ENCODE assay signal across 9 mouse cellular contexts in the genomic region with DNA sequence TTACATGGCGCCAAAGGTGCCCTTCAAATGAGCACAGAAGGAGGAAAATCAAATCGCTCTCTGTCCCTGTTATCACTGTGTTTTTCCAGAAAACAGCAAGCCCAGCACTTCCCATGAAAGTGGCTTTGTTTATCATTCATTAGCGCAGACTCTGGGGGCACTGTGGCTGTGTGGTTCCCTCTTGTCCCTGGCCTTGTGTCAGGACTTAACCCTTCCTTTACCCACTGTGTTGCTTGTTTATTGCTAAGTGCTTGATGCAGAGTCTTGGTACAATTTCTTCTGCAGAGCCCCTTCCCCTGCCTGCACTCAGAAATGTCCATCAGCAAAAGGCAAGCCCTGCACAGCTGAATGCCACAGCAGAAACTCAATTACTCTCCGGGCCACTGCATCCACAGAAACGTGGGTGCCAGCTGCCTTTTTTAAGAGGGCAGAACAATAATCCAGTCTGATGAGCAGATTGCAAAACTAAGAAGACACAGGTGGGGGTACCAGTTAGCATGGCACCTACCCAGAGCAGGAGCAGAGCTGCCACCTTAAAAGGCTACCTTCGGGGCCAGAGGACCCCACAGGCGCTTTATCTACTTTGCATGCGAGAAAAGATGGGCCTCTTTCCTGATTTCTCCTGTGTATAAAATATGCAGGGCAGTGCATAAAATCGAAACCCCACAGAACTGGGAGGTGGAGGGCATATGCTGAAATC.
DNase-seq lines count a peak whose midpoint lies in the region; ATAC-seq lines count a peak whose summit lies in the region.
"Had no signal": no experiment of that assay in that cellular context is flagged by ENCODE, and none has a peak within 500 bp of the region (broad histone marks: within the 10 kb centered on the region; RNA-seq: fewer than 3 reads in every experiment).

No protein-coding gene starts in this region.

- intact Hi-C loops in left cerebral cortex, postnatal 25 days (cut with DNase I) = no loop called here

- peaks cover 36% of the 10 kb centered on the region for H3K4me1 ChIP-seq in hindbrain, embryonic 12.5 days
- peaks cover 53% of the 10 kb centered on the region for H3K4me1 ChIP-seq in neural tube, embryonic 13.5 days (replicated peaks)
- H3K4me1 ChIP-seq: megakaryocyte, embryonic 14.5 days had no signal

- no peaks in the 10 kb centered on the region for H3K36me3 ChIP-seq in hindbrain, embryonic 12.5 days
- no peaks in the 10 kb centered on the region for H3K36me3 ChIP-seq in neural tube, embryonic 13.5 days

- H3K27me3 ChIP-seq in hindbrain, embryonic 12.5 days = no peaks in the 10 kb centered on the region
- H3K27me3 ChIP-seq in neural tube, embryonic 13.5 days = no peaks in the 10 kb centered on the region
- H3K27me3 ChIP-seq: megakaryocyte, embryonic 14.5 days had no signal

- peak overlapping the region; percentile 62 for H3K27ac ChIP-seq in hindbrain, embryonic 12.5 days
- peak overlapping the region; percentile 80 for H3K27ac ChIP-seq in neural tube, embryonic 13.5 days (replicated peaks)

- H3K4me2 ChIP-seq in hindbrain, embryonic 12.5 days (replicated peaks) = no peak overlapping the region
- no peak overlapping the region for H3K4me2 ChIP-seq in neural tube, embryonic 13.5 days

- DNase-seq in cerebellum, postnatal 10 days = peak; percentile 49 to 56
- no peak for DNase-seq in cerebellum, adult 11 months
- peak; percentile 14 to 42 for DNase-seq in left cerebral cortex, postnatal 25 days (ENCODE audit: low spot score in 2 of 2)
- DNase-seq in left cerebral cortex, adult 8-10 months (ENCODE audit: low spot score in 2 of 2) = no peak
- no peak for DNase-seq in T-cell, adult 2 months (ENCODE audit: low spot score)
- DNase-seq in gastrocnemius, adult 8-10 months (ENCODE audit: low spot score in 2 of 2) = no peak

- H3K9me3 ChIP-seq in hindbrain, embryonic 12.5 days (replicated peaks) = no peaks in the 10 kb centered on the region
- no peaks in the 10 kb centered on the region for H3K9me3 ChIP-seq in neural tube, embryonic 13.5 days
- H3K9me3 ChIP-seq: megakaryocyte, embryonic 14.5 days had no signal

- 49% methylated on average over 9 of the region's 9 CpGs for WGBS in hindbrain, embryonic 12.5 days
- 45% methylated on average over 9 of the region's 9 CpGs for WGBS in neural tube, embryonic 13.5 days

- no peak overlapping the region for H3K4me3 ChIP-seq in hindbrain, embryonic 12.5 days
- no peak overlapping the region for H3K4me3 ChIP-seq in neural tube, embryonic 13.5 days
- H3K4me3 ChIP-seq: megakaryocyte, embryonic 14.5 days had no signal

- ATAC-seq in hindbrain, embryonic 12.5 days (ENCODE audit: low FRiP score) = peak; percentile 73
- peak; percentile 68 for ATAC-seq in neural tube, embryonic 13.5 days (ENCODE audit: low read depth)

- no peak overlapping the region for H3K9ac ChIP-seq in hindbrain, embryonic 12.5 days
- 0 out of 2 replicates have a peak overlapping the region, but pooled peaks have one; percentile 26 for H3K9ac ChIP-seq in neural tube, embryonic 13.5 days

Comparison
In these comparisons a context has a peak if more than half of its experiments do, and no peak if none do; other contexts are left out.
1. DNase-seq: peak in cerebellum, postnatal 10 days (2 of 2) and left cerebral cortex, postnatal 25 days (2 of 2); none in cerebellum, adult 11 months (single experiment), left cerebral cortex, adult 8-10 months (0 of 2), T-cell, adult 2 months (single experiment) and gastrocnemius, adult 8-10 months (0 of 2).